Mouse (Mus musculus) retina, postnatal 7 days (tissue): ENCODE measurements around the gene Hist1h2ad.
"Not testable (repeated sequence)": the region's sequence is repeated elsewhere in the genome, so short reads cannot be mapped to it uniquely, and the experiment has no call there.

Experiments
- DNase-seq: peaks from one replicate; pipeline ENCODE4 v3.0.0-alpha.2; 2012; ENCODE audit warnings: low read depth, low spot score

Gene Hist1h2ad

DNA sequence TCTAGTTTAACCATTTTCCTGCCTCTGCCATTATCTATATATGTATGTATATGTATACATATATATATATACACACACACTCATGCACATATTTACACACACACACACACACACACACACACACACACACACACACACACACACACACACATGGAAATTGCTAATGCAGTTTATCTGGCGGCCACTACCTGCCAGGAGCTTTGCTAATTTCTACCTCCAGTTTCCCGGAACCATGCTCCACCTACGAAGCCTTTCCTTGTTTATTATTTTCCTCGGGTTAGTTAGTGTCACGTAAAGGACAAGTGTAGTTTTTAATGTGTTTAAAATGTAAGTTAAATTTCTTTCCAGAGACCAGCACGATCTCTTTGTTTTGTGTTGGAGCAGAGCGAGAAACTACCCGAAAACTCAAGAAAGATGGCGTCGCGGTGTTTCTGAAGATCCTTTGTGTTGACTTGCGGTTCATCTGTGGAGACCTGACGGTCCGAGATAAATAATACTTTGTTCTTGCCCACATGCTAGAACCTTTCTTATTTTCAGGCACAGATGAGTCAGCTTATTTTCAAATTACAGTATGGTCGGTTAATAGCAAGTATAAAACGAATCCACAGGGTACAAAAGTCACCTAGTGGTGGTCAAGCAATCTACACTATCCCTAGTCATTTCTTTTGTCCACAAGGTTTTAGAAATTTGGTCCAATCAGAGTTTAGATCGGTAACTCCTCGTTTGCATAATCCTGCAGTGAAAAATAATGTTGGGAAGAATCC is 11.3 kb upstream of the Hist1h2ad start:
- peak; percentile 54 for DNase-seq

DNA sequence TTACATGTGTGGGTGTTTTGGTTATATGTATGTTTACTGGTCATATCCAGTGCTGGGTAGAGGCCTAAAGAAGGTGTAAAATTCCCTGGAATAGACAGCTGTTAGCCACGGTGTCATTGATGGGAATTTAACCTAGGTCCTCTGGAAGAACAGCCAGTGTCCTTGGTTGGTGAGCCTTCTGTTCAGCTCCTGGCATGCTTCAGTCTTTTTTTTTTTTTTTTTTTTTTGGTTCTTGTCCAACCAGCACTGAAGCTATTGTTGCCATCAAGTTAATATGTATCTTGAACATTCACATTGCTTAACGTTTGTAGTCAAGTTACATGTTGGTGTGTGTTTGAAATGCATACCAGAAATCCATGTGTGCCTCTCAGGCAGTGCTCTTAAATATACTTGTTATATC is 9.7 kb upstream of the Hist1h2ad start:
- no peak for DNase-seq

DNA sequence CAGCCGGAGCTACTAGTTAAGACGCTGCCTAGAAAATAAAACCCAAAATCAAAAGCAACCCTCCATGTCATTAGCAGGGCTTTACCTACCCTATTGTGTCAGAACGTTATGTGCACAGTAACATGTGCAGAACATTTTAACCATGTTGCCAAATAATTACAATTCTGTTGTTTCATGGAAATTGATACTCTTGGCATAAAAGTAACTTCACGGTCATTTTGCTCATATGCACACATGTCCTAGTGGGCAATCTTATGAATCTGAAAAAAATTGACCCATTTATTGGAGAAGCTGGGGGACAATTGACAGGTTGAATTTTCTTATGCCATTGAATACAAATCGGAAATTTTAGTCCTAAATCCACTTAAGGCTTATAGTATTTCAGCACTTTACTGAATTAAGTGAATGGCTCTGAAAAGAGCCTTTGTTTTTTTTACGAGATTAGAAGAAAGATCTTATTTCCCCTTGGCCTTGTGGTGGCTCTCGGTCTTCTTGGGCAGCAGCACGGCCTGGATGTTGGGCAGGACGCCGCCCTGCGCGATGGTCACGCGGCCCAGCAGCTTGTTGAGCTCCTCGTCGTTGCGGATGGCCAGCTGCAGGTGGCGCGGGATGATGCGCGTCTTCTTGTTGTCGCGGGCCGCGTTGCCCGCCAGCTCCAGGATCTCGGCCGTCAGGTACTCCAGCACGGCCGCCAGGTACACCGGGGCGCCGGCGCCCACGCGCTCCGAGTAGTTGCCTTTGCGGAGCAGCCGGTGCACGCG is 3.7 kb upstream of the Hist1h2ad start:
- not testable (repeated sequence) for DNase-seq

DNA sequence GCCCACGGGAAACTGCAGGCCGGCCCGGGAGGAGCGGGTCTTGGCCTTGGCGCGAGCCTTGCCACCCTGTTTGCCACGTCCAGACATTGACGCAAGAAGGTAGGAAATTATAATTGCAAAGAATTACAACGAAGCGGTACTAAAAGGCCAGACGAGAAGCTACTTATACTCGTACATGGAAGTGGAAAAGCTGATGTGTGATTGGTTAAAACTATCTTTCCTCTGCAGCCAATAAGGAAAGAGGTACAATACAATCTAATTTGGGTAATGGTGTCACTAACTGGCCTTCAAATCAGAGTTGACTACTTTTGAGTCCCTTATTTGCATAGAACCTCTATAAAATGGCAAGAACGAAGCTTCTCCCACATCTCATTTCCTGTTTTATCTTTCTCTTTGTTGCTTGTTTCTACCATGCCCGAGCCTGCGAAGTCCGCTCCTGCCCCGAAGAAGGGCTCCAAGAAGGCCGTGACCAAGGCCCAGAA is 3.1 kb upstream of the Hist1h2ad start, which contains the start of the genes Hist1h2ae and Hist1h2bg:
Gene Hist1h2ae (minus strand): TSS at position 199 of the 482 bp plus-strand sequence.
Gene Hist1h2bg (plus strand): TSS at position 375 of the 482 bp plus-strand sequence.
- DNase-seq, result peak; percentile 73

DNA sequence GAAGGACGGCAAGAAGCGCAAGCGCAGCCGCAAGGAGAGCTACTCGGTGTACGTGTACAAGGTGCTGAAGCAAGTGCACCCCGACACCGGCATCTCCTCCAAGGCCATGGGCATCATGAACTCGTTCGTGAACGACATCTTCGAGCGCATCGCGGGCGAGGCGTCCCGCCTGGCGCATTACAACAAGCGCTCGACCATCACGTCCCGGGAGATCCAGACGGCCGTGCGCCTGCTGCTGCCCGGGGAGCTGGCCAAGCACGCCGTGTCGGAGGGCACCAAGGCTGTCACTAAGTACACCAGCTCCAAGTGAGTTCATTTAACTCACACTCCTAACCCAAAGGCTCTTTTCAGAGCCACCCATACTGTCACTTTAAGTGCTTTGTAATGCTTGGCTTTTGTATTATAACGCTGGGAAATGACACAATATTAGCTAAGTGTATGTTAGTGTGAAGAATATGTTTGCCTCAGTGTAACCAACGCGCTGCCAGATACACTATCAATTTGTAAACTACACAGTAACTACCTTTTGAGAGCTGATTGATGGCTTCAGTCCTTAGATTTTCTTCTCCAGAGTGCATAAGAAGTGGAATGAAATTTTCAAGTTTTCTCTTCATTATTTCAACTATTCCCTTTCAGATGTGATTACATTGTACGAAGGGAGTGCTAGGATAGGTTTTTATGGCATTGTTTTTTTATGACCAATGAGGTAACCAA is 2.5 kb upstream of the Hist1h2ad start:
- DNase-seq, result not testable (repeated sequence)

DNA sequence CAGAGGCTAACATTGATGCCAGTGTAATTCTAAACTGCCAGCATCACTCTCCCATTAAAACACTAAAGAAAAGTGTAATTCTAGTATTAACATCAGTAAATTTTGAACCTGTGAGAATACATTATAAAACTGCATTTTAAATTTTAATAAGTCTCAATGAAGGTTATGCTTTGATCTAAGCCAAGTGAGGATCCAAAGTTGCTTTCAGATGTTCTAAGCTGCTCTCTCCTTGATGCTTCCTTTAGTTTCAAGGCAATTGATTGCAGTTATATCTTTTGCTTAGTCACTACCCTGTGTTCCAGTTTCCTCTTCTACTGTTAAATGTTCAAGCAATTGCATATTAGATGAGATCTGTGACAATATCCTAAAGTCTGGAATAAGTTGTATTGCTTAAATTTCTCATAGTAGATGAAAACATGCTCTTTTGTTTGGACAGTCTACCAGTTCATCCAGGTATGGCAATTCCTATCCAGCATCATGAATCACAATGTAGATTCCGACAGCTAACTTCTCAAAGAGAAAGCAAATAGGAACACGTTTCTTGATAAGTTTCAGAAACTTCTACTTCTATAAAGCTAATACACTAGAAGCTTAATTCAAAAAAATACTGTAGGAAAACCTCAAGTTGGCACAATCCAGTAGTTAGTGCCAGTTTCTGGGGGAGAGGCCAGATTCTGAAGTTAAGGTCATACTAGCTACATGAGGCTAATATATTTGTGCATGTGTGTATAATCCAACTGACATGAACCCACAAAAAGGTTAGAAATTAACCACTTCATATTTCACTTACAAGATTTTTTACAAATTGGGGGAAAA is 1.8 kb upstream of the Hist1h2ad start:
- no peak for DNase-seq

DNA sequence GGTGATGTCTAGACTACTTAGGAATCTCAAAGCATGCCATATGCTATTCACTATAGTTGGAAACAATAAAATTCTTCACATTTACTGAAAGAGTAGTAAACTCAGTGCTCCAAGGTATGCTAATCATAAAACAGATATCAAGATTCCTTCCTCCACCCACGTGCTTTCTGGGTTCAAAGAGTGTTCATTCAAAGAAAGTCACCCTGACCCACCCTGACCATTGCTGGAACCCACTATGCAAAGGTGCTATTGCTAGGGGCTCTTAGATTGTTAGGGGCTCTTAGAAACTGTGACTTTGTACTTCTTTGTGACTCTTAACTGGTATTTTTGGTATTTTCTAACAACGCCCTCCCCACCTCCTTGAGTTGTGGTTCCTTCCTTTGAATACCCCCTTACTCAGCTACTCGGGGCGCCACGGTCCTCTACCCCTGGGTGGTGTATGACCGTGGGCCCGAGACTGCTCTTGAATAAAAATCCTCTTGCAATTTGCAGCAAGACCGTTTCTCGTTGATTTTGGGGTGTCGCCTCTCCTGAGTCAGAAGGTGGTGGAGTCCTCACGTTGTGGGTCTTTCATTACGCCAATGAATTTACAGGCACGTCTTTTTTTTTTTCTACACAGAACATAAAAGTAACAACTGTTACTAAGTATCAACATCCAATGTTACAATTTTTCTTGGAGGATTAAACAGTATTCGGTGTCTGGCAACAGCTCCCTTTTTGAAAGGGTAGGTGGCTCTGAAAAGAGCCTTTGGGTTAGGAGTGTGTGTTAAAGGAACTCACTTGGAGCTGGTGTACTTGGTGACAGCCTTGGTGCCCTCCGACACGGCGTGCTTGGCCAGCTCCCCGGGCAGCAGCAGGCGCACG is 915 bp upstream of the Hist1h2ad start:
- DNase-seq, result not testable (repeated sequence)

DNA sequence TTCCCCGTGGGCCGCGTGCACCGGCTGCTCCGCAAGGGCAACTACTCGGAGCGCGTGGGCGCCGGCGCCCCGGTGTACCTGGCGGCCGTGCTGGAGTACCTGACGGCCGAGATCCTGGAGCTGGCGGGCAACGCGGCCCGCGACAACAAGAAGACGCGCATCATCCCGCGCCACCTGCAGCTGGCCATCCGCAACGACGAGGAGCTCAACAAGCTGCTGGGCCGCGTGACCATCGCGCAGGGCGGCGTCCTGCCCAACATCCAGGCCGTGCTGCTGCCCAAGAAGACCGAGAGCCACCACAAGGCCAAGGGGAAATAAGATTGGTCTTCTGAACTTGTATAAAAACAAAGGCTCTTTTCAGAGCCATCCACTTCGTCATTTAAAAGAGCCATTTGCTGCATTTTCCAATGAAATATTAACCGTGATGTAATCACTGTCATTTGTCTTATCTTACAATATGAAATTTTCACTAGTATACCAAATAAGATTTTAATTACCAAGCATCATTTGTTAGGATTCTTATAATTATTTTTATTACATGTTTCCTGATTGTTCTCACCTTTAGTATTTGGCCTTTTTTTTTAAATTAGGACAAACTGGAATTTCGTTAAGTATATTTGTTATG is 477 bp downstream of the Hist1h2ad start:
- not testable (repeated sequence) for DNase-seq

DNA sequence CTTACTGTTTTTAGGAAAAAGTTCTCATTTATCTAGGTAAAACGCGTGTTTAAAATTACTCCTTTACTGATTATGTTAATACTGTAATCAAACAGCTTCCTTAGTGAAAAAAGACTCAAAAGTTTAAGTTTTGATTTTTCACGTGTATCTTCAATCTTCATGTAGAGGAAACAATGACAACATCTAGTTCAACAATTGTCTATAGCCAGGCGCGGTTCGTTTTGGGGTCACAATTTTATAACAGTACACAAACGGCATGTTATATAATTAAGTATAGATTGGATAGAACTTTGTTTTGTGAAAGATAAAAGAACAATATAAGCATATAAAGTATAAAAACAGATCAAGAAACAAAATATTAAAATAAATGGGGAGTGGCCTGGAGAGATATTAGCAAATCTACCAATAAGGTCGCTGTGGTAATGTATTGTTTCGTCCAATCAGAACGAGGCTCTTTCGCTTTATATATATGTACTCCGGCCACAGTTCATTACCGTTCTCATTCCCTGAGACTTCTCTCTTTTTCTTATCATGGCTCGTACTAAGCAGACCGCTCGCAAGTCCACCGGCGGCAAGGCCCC is 1.2 kb downstream of the Hist1h2ad start, which contains the start of gene Hist1h3d:
Gene Hist1h3d (plus strand): TSS at position 493 of the 581 bp plus-strand sequence.
- DNase-seq, result peak; percentile 49

DNA sequence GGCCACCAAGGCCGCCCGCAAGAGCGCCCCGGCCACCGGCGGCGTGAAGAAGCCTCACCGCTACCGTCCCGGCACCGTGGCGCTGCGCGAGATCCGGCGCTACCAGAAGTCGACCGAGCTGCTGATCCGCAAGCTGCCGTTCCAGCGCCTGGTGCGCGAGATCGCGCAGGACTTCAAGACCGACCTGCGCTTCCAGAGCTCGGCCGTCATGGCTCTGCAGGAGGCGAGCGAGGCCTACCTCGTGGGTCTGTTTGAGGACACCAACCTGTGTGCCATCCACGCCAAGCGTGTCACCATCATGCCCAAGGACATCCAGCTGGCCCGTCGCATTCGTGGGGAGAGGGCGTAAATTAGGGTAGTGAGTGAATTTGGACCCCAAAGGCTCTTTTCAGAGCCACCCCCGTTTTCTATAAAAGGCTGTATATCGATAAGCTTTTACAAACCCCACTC is 1.7 kb downstream of the Hist1h2ad start:
- DNase-seq, result not testable (repeated sequence)

DNA sequence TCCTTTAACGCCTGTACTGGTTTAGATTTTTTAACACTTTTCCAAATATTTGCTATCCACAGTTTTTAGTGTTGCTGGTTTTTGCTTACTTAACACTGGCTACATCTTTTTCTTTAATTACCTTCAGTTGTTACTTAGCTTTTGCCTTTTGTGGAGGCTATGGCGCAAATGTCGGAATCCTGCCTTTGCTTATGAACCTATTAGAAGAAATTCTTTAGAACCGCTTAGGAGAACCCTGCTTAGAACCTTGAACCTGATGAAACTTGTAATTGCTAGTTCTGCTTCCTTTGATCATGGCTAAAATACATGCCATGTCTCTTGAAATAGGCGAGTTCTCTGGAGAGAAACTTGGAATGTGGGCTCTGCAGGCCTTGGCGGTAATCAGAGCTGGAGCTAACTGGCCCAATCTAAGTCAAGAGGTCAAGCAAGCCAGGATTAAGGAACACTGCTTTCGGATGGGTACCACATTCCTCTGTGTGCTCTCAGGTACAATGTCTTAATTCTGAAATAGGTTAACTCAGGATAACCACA is 2.2 kb downstream of the Hist1h2ad start:
- no peak for DNase-seq

DNA sequence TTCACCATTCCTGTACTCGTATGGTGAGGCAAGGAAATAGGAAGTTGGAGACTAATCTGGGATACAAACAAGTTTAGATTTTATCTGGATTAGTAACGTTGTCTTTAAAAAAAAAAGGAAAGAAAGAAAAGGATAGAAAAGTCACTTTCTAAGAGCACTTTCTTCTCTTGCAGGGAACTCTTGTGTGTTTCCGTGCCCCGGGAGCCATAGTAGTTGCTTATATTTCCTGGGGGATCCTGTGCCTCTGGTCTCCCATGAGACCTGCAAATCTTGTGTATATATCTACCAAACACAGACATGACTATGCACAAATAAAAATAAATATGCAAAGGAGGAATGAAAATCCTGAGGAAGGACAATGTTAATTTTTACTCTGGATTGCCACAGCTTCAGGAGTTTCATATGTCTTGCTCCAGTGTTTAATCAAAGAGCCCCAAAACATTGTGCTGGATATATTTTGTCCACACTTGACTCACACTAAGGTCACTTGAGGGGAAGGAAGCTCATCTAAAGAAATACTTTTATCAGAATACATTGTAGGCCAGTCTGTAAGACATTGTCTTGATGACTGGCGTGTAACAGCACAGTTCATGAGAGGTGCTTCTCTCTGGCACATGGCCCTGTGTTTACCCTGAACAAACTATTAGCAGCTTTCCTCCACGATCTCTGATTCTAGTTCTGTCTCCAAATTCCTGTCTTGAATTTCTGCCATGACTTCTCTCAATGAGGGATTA is 2.9 kb downstream of the Hist1h2ad start:
- no peak for DNase-seq

DNA sequence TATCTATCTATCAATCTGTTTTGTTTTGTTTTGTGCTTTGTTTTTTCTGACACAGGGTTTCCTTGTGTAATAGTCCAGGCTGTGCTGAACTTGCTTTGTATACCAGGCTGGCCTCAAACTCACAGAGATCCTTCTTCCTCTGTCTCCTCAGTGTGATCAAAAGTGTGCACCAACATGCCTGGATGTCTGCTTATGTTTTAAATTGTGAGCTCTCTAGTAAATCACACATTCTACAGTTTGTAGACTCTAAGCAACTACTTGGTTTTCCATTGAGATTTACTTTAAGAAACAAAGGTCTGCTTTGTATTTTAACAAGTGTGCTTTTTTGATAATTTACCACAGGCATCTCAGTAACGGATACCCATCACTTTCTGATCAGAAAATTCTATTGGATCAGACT is 3.7 kb downstream of the Hist1h2ad start:
- no peak for DNase-seq

DNA sequence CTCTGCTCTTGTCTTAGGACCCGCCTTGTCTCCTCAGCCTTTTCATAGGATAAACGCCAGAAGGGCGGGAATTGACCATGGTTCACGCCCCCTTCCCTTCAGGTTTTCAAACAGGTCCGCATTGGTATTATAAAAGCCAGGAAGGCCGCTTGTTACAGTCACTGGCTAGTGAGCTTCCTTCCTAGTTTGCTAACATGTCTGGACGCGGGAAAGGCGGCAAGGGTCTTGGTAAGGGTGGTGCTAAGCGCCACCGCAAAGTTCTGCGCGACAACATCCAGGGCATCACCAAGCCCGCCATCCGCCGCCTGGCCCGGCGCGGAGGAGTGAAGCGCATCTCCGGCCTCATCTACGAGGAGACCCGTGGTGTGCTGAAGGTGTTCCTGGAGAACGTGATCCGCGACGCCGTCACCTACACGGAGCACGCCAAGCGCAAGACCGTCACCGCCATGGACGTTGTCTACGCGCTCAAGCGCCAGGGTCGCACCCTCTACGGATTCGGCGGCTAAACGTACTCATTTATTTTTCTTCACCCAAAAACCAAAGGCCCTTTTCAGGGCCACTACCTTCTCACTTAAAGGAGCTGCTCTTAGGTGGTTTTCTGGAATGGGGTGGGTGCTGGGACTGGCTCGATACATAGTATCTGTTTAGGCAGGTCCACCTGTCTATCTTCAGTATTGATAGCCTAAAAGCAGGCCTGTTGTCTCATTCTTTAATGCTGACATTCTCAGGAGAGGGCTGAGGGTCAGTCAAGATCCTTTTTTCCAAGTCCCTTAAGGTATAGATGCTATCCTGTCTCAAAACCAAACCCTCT is 7.4 kb downstream of the Hist1h2ad start, which contains the start of gene Hist1h4d:
Gene Hist1h4d (plus strand): TSS at position 191 of the 811 bp plus-strand sequence.
- peak; percentile 94 for DNase-seq

DNA sequence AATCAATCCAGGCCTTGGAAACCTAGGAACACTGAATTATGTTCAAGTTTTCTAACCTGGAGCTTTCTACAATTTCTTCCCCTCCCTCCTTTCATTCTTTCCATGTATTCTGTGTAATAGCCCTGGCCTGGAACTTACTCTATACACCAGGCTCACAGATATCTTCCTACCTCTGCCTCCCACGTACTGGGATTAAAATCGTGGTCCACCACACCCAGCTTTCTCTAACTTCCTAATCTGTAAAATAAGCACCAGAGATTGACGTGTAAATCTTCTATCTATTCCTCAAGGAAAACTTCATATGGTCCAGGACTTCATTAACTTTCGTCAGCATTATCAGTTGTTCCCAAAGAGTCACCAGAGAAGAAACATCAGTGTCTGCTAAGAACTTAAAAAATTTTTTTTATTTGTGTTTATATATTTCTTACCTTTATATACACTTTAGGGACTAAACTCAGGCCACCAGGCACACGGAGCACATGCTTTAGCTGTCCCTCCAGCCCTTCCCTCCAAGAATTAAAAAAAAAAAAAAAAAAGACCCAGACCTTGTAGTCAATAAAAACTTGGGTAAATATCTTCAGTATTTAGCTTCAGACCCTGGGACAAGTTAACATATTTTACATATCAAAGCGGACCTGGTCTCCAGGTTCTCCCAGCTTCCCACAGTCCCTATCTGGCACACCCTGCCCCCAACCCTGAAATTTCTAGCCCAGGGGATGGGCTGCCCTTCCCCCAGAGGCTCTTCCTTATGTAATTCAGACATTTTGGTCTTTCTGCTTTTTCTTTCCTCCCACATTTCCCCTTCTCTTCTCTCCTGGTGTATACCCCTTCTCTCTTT is 8.3 kb downstream of the Hist1h2ad start:
- no peak for DNase-seq

DNA sequence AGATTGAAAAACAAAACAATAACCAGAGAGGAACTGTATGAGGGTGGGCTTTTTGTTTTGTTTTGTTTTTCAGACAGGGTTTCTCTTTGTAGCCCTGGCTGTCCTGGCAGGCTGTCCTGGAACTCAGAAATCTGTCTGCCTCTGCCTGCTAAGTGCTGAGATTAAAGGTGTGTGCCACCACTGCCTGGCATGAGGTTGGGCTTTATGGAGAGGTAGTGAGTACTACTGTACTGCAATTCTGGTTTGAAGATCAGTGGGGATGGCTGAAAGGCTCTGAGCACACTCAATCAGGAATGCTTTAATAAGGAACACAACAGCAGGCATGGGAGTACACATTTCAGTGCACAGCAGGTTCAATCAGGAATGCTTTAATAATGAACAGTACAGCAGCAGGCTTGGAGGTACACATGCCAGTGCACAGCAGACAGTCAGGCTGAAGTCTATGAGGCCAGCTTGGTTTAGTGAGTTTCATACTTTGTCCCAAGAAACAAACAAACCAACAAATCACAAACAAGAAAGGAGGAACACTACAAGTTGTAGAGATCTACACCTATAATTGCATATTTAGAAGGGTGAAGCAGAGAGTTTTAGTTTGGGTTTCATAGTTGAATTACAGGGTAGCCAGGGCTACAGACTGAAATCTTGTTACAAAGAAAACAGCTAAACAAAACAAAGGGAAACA is 9.3 kb downstream of the Hist1h2ad start:
- DNase-seq, result no peak
